Mouse (Mus musculus) kidney, embryonic 15.5 days (tissue): ENCODE measurements at regions not wholly inside any gene's neighbourhood (a gene's known extent, or its start where the extent isn't known, plus 50 kb on each side); places are given as distances from the start of the nearest gene placed in this dataset.

Experiments
- ATAC-seq: fragments of 200-750 bp; cut with Nextera tagmentation; replicated peaks from 2 replicates; pipeline ENCODE4 v1.8.0; 2017; ENCODE audit warnings: moderate TSS enrichment; ENCODE audit not compliant: low FRiP score
- H3K27ac ChIP-seq: fragments of 300-500 bp; sonication (generic); 2 replicates; pipeline ENCODE4 v1.5.1; 2015; ENCODE audit warnings: mild to moderate bottlenecking, inconsistent platforms
- H3K27me3 ChIP-seq: fragments of 300-500 bp; sonication (generic); 2 replicates; pipeline ENCODE4 v1.6.1; 2015; ENCODE audit warnings: inconsistent platforms
- H3K36me3 ChIP-seq: fragments of 300-500 bp; sonication (generic); 2 replicates; pipeline ENCODE4 v1.6.1; 2015; ENCODE audit warnings: inconsistent platforms
- H3K4me1 ChIP-seq: fragments of 300-500 bp; sonication (generic); 2 replicates; pipeline ENCODE4 v1.6.1; 2015; ENCODE audit warnings: inconsistent platforms
- H3K4me2 ChIP-seq: fragments of 300-500 bp; sonication (generic); 2 replicates; pipeline ENCODE4 v1.6.1; 2015; ENCODE audit warnings: moderate library complexity, mild to moderate bottlenecking, inconsistent platforms
- H3K4me3 ChIP-seq: fragments of 300-500 bp; sonication (generic); replicated peaks from 2 replicates; pipeline ENCODE4 v1.5.1; 2015; ENCODE audit warnings: mild to moderate bottlenecking, inconsistent platforms
- H3K9ac ChIP-seq: fragments of 300-500 bp; sonication (generic); 2 replicates; pipeline ENCODE4 v1.6.1; 2015; ENCODE audit warnings: mild to moderate bottlenecking, inconsistent platforms
- H3K9me3 ChIP-seq: fragments of 300-500 bp; sonication (generic); replicated peaks from 2 replicates; pipeline ENCODE4 v1.6.1; 2016; ENCODE audit warnings: inconsistent platforms
- WGBS: fragments of 180-500 bp; shearing (Covaris S2); methylation state at CpG from one replicate; pipeline ENCODE4 v1.1.7; 2015; ENCODE audit warnings: mixed read lengths; 5-methylcytosine and 5-hydroxymethylcytosine counted together

DNA sequence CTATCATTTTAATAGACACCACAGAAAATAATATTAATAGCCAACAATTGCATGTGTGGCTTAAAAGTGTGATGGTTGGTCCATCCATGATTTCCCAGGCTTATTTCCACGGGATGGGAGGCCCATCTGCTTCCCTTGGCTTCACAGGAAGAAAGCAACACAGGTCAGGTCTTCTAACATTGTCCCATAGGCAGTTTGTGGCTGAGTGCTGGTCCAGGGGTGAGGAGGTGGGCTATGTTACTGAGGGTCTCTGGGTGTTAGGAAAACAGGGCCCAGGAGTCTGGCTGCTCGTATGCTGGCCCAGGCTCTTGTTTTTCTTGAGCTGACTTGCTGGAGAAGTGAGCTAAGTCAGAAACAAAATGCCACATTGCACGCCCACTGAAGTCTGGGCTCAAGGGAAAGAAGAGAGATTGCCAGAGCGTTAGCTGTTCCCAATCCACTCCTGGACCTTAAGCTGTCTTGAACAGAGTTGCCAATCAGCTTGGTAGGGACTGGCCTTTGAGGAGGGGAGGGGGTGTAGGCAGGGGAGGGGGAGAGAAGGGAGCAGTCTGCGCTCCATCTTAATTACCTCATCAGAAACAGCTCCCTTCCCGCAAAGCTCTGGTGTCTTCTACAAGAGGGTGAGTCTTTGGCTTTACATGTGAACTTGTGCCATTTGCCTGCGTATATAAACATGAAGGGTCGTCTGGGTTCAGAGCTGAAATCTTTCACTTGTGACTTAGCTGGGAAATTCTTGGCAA lies 82.1 kb upstream of the Osr1 start:
- WGBS: 55% methylated on average over 8 of the region's 8 CpGs
- Histone ChIP-seq H3K4me1 (no peaks in the 10 kb centered on the region), H3K4me2 (no peak overlapping the region), H3K4me3 (no peak overlapping the region), H3K36me3 (no peaks in the 10 kb centered on the region), H3K27me3 (no peaks in the 10 kb centered on the region), H3K9ac (no peak overlapping the region), H3K27ac (no peak overlapping the region), H3K9me3 (no peaks in the 10 kb centered on the region)
- no peak for ATAC-seq

DNA sequence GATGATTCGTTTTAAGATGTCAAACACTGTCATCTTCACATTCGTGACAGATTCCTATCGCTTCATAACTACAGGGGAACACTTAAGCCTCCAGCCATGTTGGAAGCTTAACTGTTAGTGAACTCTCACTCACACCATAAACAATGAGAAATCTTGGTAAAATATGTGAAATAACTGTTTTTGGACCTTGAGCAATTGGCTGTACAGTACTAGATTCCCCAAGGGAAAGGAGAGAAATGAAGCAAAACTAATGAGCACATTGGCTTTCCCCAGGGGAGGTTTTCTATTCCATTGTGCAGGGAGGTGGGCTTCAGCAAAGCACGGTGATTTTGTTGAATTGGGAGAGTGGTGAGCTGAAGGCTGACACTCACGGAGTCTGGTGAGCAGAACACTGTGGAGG lies 56.0 kb upstream of the Osr1 start:
- Histone ChIP-seq H3K4me3 (no peak overlapping the region), H3K4me1 (no peaks in the 10 kb centered on the region), H3K9ac (no peak overlapping the region), H3K27me3 (no peaks in the 10 kb centered on the region), H3K27ac (no peak overlapping the region), H3K4me2 (no peak overlapping the region), H3K9me3 (no peaks in the 10 kb centered on the region), H3K36me3 (no peaks in the 10 kb centered on the region)
- WGBS: 79% methylated on average over 5 of the region's 5 CpGs
- ATAC-seq: no peak

DNA sequence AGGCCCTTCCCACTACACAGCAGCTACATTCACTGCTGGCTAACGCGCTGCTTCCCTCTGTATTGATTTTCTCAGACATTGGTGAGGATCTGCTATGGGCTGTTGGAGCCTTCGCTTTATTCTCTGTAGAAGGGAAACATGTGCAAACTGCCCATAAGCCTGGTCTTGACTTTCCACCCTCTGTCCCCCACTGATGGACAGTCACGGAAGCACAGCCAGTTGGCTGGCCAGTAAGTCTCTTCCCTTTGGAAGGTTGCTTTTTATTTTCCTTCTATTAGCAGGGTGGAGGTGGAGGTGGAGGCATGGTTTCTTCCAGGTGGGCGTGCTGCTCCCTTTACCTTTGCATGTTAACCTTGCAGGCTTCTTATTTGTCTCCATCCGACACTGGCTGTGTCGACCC lies 51.1 kb upstream of the Osr1 start:
- no peak overlapping the region for H3K4me3 ChIP-seq
- H3K27ac ChIP-seq: no peak overlapping the region
- H3K9me3 ChIP-seq: no peaks in the 10 kb centered on the region
- no peak overlapping the region for H3K9ac ChIP-seq
- H3K27me3 ChIP-seq: no peaks in the 10 kb centered on the region
- no peaks in the 10 kb centered on the region for H3K36me3 ChIP-seq
- 80% methylated on average over 7 of the region's 7 CpGs for WGBS
- no peak for ATAC-seq
- H3K4me2 ChIP-seq: no peak overlapping the region
- H3K4me1 ChIP-seq: no peaks in the 10 kb centered on the region

DNA sequence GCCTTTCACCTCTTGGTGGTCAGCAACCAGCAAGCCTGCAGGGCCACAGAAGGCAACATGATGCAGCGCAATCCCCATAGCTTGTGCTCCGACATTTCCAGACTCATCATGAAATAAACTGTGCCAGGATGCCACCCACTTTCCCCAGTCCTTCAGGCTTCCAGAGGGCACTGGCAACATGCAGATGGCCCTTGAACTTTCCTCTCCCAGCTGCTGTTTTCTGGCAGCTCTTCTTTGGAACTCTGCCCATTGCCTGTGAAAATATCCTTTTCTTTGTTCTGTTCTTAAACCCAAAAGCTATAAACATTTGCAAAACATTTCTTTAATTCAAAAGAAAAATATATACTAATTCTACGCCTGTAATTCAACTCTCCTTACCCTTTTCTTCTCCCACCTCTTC lies 50.6 kb upstream of the Osr1 start:
- Histone ChIP-seq H3K4me2 (no peak overlapping the region), H3K27ac (no peak overlapping the region), H3K27me3 (no peaks in the 10 kb centered on the region), H3K4me3 (no peak overlapping the region), H3K36me3 (no peaks in the 10 kb centered on the region), H3K9ac (no peak overlapping the region), H3K9me3 (no peaks in the 10 kb centered on the region), H3K4me1 (no peaks in the 10 kb centered on the region)
- WGBS: 62% methylated on average over 3 of the region's 3 CpGs
- no peak for ATAC-seq
